Mouse (Mus musculus) liver, embryonic 14.5 days (tissue): ENCODE results near the gene Adrb1. TPM values are rescaled to one million over a fixed set of nuclear protein-coding genes. Genes with fewer than 3 reads are reported as not detected.

ENCODE experiments used
- ATAC-seq: fragments of 200-750 bp; cut with Nextera tagmentation; 2 replicates; pipeline ENCODE4 v1.8.0; 2017; ENCODE audit warnings: moderate number of reproducible peaks, mild to moderate bottlenecking, moderate library complexity; ENCODE audit not compliant: insufficient read depth
- DNase-seq, 3 experiments: peaks; one replicate each; pipeline ENCODE4 v3.0.0-alpha.2; 2012 to 2013; ENCODE audit warnings: low read depth in 3 of 3, low spot score in 3 of 3
- H3K27ac ChIP-seq: fragments of 300-500 bp; sonication (generic); 2 replicates; pipeline ENCODE4 v1.5.1; 2014; ENCODE audit warnings: moderate library complexity, mild to moderate bottlenecking, control low read depth, inconsistent platforms
- H3K27me3 ChIP-seq: fragments of 300-500 bp; sonication (generic); 2 replicates; pipeline ENCODE4 v1.6.1; 2014; ENCODE audit warnings: mild to moderate bottlenecking, low read length, moderate library complexity; ENCODE audit not compliant: control insufficient read depth, insufficient read depth
- H3K36me3 ChIP-seq: fragments of 300-500 bp; sonication (generic); replicated peaks from 2 replicates; pipeline ENCODE4 v1.6.1; 2014; ENCODE audit warnings: low read depth; ENCODE audit not compliant: control insufficient read depth, insufficient read depth
- H3K4me1 ChIP-seq, 2 experiments: fragments of 200-500 bp in 1 of 2; fragments of 300-500 bp in 1 of 2; sonication (generic) in 1 of 2; replicated peaks; 2 replicates each; pipeline ENCODE4 v1.6.1; 2012 to 2014; ENCODE audit warnings: antibody characterized with exemption in 1 of 2, inconsistent platforms in 1 of 2, low read length in 1 of 2; ENCODE audit not compliant: control insufficient read depth in 2 of 2, insufficient read depth in 2 of 2
- H3K4me2 ChIP-seq: fragments of 300-500 bp; sonication (generic); 2 replicates; pipeline ENCODE4 v1.6.1; 2014; ENCODE audit warnings: low read depth, mild to moderate bottlenecking, control low read depth, moderate library complexity
- H3K4me3 ChIP-seq, 2 experiments: fragments of 200-500 bp in 1 of 2; fragments of 300-500 bp in 1 of 2; sonication (generic) in 1 of 2; 2 replicates each; pipeline ENCODE4 v1.5.1; 2012 to 2014; ENCODE audit warnings: low read depth in 2 of 2, low read length in 2 of 2, mild to moderate bottlenecking in 2 of 2, control low read depth in 1 of 2, inconsistent platforms in 1 of 2, moderate library complexity in 1 of 2; ENCODE audit not compliant: insufficient read depth in 1 of 2
- H3K9ac ChIP-seq: fragments of 300-500 bp; sonication (generic); replicated peaks from 2 replicates; pipeline ENCODE4 v1.6.1; 2014; ENCODE audit warnings: mild to moderate bottlenecking, control low read depth, moderate library complexity
- H3K9me3 ChIP-seq: fragments of 300-500 bp; sonication (generic); 2 replicates; pipeline ENCODE4 v1.6.1; 2016; ENCODE audit warnings: low read length, mixed read lengths; ENCODE audit not compliant: control insufficient read depth
- CTCF ChIP-seq: IDR thresholded peaks from 2 replicates; pipeline ENCODE4 v1.5.1; 2016; ENCODE audit warnings: antibody characterized with exemption, low read depth, control low read depth
- EP300 ChIP-seq: IDR thresholded peaks from 2 replicates; pipeline ENCODE4 v1.6.1; 2016; ENCODE audit warnings: antibody characterized with exemption, low read depth
- WGBS: fragments of 180-500 bp; shearing (Covaris S2); extraction: QIAGEN DNeasy Blood & Tissue Kit; methylation state at CpG from one replicate; pipeline ENCODE4 v1.1.7; 2014; ENCODE audit not compliant: insufficient replicate concordance; 5-methylcytosine and 5-hydroxymethylcytosine counted together
- polyA plus RNA-seq, 2 experiments: library from polyadenylated mRNA; depleted of rRNA in 1 of 2; stranded (reverse) in 1 of 2; unstranded in 1 of 2; fragments of >200 nt; fragmentation: Nextera tagmentation in 1 of 2; extraction: Ambion mirVana in 1 of 2; gene quantifications; 2 replicates each; pipeline versions ENCODE4 v1.2.1 to v1.2.3; 2012 to 2014

Adrb1 gene
- polyA plus RNA-seq, 2 experiments = 0.20 to 0.30 TPM

GRCm38 (mm10) chr19:56727170-56727877, 5.3 kb downstream of the Adrb1 start:
- Histone ChIP-seq H3K27ac (no peak overlapping the region), H3K9me3 (no peaks in the 10 kb centered on the region), H3K36me3 (no peaks in the 10 kb centered on the region), H3K4me1 (no peaks in the 10 kb centered on the region), H3K27me3 (peaks cover 31% of the 10 kb centered on the region), H3K9ac (no peak overlapping the region), H3K4me3 (no peak overlapping the region), H3K4me2 (no peak overlapping the region)
- 56% methylated on average over 14 of the region's 14 CpGs for WGBS
- ATAC-seq (no peak), DNase-seq (no peak)
- no peak for TF ChIP-seq CTCF
- TF ChIP-seq EP300 = no peak

- no peaks in the 10 kb centered on the region for H3K9me3 ChIP-seq
- no peak overlapping the region for H3K4me3 ChIP-seq
- H3K27me3 ChIP-seq = no peaks in the 10 kb centered on the region
- no peak for ATAC-seq
- H3K4me1 ChIP-seq = no peaks in the 10 kb centered on the region
- no peak for DNase-seq
- H3K36me3 ChIP-seq = no peaks in the 10 kb centered on the region
- TF ChIP-seq CTCF (no peak), EP300 (no peak)
- H3K4me2 ChIP-seq = no peak overlapping the region
- WGBS = 38% methylated on average over 7 of the region's 7 CpGs
- H3K9ac ChIP-seq = no peak overlapping the region
- H3K27ac ChIP-seq = no peak overlapping the region
Observed at GRCm38 (mm10) chr19:56734033-56734572, 12.1 kb downstream of the Adrb1 start.

- H3K9me3 ChIP-seq = no peaks in the 10 kb centered on the region
- WGBS = 20% methylated on average over 4 of the region's 4 CpGs
- DNase-seq = no peak
- H3K27ac ChIP-seq = no peak overlapping the region
- TF ChIP-seq CTCF (no peak), EP300 (no peak)
- no peaks in the 10 kb centered on the region for H3K36me3 ChIP-seq
- H3K9ac ChIP-seq = no peak overlapping the region
- no peak for ATAC-seq
- H3K27me3 ChIP-seq = no peaks in the 10 kb centered on the region
- no peak overlapping the region for H3K4me3 ChIP-seq
- no peaks in the 10 kb centered on the region for H3K4me1 ChIP-seq
- no peak overlapping the region for H3K4me2 ChIP-seq
Observed at GRCm38 (mm10) chr19:56735747-56736146, 13.7 kb downstream of the Adrb1 start.

- TF ChIP-seq EP300 = no peak
- no peak for TF ChIP-seq CTCF
- H3K4me1 ChIP-seq = no peaks in the 10 kb centered on the region
- DNase-seq = no peak
- no peaks in the 10 kb centered on the region for H3K36me3 ChIP-seq
- no peak overlapping the region for H3K4me3 ChIP-seq
- no peak for ATAC-seq
- H3K27me3 ChIP-seq = no peaks in the 10 kb centered on the region
- H3K9ac ChIP-seq = no peak overlapping the region
- 56% methylated on average over 5 of the region's 5 CpGs for WGBS
- no peak overlapping the region for H3K27ac ChIP-seq
- H3K9me3 ChIP-seq = no peaks in the 10 kb centered on the region
- no peak overlapping the region for H3K4me2 ChIP-seq
Observed at GRCm38 (mm10) chr19:56736287-56736686, 14.3 kb downstream of the Adrb1 start.

GRCm38 (mm10) chr19:56745061-56745460, 23.1 kb downstream of the Adrb1 start:
- TF ChIP-seq EP300 = no peak
- TF ChIP-seq CTCF = peak; percentile 42
- H3K4me2 ChIP-seq = no peak overlapping the region
- DNase-seq (no peak), ATAC-seq (no peak)
- no peaks in the 10 kb centered on the region for H3K36me3 ChIP-seq
- WGBS = 52% methylated on average over 7 of the region's 7 CpGs
- no peaks in the 10 kb centered on the region; a peak in 1 of 4 replicates for H3K4me1 ChIP-seq
- no peak overlapping the region for H3K4me3 ChIP-seq
- no peak overlapping the region for H3K27ac ChIP-seq
- no peaks in the 10 kb centered on the region for H3K27me3 ChIP-seq
- H3K9ac ChIP-seq = no peak overlapping the region
- H3K9me3 ChIP-seq = no peaks in the 10 kb centered on the region
